Mouse (Mus musculus) liver, postnatal 0 days (tissue): Measurements from ENCODE around the gene Mok.

Source experiments
- CTCF ChIP-seq: sonication (generic); IDR thresholded peaks from 2 replicates; pipeline ENCODE4 v1.5.1; 2016; ENCODE audit warnings: antibody characterized with exemption, low read depth
- EP300 ChIP-seq: IDR thresholded peaks from 2 replicates; pipeline ENCODE4 v1.6.1; 2016; ENCODE audit warnings: antibody characterized with exemption, low read depth, mild to moderate bottlenecking

- TF ChIP-seq CTCF (no peak), EP300 (no peak)
These were observed 43.5 kb downstream of the Mok start for GRCm38 (mm10) chr12:110797202-110797601.
